Mouse (Mus musculus) left cerebral cortex, postnatal 25 days (tissue): ENCODE results near the gene Tmem156. TPM values are rescaled to one million over a fixed set of nuclear protein-coding genes. Genes with fewer than 3 reads are reported as not detected.

ENCODE experiments used
- DNase-seq, 2 experiments: peaks; one replicate each; pipeline ENCODE4 v3.0.0; 2022; ENCODE audit warnings: low spot score in 2 of 2, mixed read lengths in 1 of 2
- intact Hi-C: fragments of 180-260 bp; cut with DNase I; formaldehyde crosslinking; loops from one replicate; pipeline ENCODE4 v1.15.1; 2025
- total RNA-seq, 2 experiments: library from RNA; stranded (reverse); gene quantifications; 2 replicates each; pipeline ENCODE4 v1.2.3; 2021

Tmem156 gene
- total RNA-seq, 2 experiments from 2014 or later = 0.46 to 0.71 TPM

DNA sequence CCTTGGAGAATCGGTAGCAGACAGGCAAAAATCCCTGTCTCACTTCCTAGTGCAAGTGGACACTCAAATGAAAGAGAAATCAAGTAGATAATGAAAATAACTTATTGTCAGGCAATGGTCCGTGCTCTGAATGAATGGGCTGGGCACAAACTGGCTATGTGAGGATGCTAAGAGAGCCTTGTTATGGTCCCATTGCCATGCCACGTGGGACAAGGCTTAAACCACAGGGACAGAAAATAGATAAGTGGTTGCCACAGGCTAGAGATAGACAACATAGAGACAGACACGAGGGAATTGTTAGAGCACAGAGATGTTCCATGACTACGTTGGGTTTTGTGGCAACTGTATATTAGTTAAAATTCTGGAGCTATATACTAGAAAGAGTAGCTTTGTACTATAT lies 9.3 kb upstream of the Tmem156 start:
- intact Hi-C loops = no loop called here
- DNase-seq = no peak

GRCm38 (mm10) chr5:65100002-65100401 lies 8.1 kb upstream of the Tmem156 start:
- intact Hi-C loops = no loop called here
- DNase-seq = no peak

GRCm38 (mm10) chr5:65097457-65097856 lies 5.5 kb upstream of the Tmem156 start:
- DNase-seq = no peak
- intact Hi-C loops = no loop called here

DNA sequence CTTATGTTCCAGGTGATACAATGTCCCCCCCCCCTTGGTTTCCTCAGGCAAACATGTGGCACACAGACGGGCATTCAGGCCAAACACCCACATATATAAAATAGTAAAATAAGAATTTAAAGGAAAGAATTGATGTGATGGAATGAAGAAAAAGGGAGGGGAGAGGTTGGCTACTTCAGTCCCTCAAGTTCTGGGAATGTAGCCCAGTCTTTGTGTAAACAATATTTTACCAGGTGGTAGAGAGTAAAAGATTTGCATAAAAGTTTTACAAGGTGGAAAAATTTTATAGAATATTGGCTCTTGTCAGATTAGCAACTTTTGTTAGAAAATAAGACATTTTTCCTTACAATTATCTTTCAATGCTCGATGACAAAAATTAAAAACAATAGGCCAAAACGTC lies 4.9 kb upstream of the Tmem156 start:
- no peak for DNase-seq
- intact Hi-C loops = no loop called here

GRCm38 (mm10) chr5:65096082-65096481 lies 4.2 kb upstream of the Tmem156 start:
- intact Hi-C loops = no loop called here
- DNase-seq = no peak

- intact Hi-C loops = no loop called here
- DNase-seq = no peak
Observed at GRCm38 (mm10) chr5:65094902-65095545, 3.1 kb upstream of the Tmem156 start.

DNA sequence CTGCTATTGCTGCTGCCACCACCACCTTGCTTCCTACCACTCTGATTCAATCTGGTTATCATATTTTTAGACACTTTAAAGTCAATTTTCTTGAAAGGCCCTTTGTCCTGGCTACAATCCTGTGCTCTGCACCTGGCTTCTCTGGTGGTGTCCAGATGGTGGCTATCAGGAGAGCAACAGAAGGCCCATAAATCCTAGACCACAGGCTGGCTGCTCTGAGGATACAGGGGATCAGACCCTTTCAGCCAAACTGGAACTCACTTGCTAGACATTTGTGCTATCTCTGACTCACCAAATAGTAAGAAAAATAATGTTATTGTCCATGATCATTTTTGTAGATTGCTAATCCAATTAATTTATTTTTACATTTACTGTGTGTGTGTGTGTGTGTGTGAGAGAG lies 1.8 kb upstream of the Tmem156 start:
- intact Hi-C loops = no loop called here
- no peak for DNase-seq

- no peak for DNase-seq
Observed at GRCm38 (mm10) chr5:65091184-65091858, 611 bp downstream of the Tmem156 start.

GRCm38 (mm10) chr5:65089707-65090106 lies 2.2 kb downstream of the Tmem156 start:
- DNase-seq = no peak
- intact Hi-C loops = no loop called here

More at GRCm38 (mm10) chr5:65091184-65091858, 611 bp downstream of the Tmem156 start:
- intact Hi-C loops = no loop called here

GRCm38 (mm10) chr5:65086522-65086921 lies 5.4 kb downstream of the Tmem156 start:
- intact Hi-C loops = no loop called here
- no peak for DNase-seq

DNA sequence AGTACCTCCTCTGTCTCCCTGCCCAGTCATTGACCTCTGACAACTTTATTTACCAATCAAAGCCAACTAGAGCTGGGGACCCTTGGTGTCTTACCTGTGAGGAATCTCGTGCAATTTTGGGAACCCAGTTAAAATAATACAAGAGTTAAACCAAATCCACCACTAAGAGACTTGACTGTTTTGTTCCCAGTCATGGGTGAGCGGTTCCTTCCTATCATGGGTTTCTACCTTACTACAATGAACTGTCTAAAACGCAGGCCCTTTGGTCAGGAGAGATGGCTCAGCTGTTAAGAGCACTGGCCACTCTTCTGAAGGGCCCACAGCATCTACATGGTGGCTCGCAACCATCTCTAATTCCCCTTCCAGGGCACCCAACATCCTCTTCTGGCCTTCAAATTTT lies 10.1 kb downstream of the Tmem156 start:
- intact Hi-C loops = no loop called here
- no peak for DNase-seq

DNA sequence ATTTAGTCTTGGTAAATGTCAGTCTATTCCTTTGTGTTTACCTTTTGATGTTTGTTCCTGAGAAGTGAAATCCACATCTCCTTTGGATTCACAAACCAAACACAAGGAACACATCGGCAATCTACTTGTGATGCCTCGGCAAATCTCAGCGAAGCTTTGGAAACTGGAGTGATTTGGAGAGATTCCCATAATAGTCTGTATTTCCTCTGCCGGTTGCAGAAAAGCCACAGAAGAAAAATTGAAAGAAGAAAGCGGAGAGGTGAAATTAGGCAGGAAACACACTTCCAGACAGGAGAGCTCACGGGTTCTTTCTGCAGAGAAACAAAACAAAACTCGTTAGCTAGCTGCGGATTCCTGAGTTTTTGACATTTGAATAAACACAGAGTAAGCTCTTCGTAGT lies 12.1 kb downstream of the Tmem156 start:
- intact Hi-C loops = no loop called here
- DNase-seq = peak; percentile 63 to 69

DNA sequence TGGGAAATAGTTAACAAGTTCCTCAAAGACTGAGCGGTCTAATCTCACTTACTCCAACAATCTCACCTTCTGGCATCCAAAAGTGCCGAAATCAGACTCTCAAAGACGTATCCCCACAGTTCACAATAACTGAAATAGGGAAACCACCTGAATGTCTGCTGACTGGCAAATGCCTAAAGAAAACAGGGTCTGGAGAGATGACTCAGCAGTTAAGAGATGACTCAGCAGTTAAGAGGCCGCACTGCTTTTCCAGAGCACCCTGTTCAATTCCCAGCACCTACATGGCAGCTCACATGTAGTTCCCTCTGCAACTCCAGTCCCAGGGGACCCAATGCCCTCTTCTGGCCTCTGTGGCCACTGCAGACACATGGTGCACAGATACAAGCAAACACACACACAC lies 13.9 kb downstream of the Tmem156 start:
- intact Hi-C loops = no loop called here
- no peak for DNase-seq

GRCm38 (mm10) chr5:65076748-65077147 lies 15.2 kb downstream of the Tmem156 start:
- DNase-seq = no peak
- intact Hi-C loops = no loop called here

DNA sequence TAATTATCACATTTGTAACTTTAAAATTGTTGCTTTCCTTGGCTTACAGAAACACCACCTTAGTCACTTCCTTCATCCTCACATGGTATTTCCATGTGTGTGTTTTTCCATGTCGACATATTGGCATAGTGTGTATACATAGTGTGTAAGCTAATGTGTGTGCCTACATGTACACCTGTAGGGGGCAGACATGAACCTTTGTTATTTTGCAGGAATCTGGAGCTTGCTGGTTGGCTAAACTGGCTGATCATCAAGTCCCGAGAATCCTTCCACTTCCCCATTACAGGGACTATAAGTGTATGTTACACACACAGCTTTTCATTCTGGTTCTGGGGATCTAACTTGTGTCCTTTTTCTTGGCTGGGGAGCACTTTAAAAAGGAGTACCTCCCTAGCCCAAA lies 15.8 kb downstream of the Tmem156 start:
- no peak for DNase-seq
- intact Hi-C loops = no loop called here

DNA sequence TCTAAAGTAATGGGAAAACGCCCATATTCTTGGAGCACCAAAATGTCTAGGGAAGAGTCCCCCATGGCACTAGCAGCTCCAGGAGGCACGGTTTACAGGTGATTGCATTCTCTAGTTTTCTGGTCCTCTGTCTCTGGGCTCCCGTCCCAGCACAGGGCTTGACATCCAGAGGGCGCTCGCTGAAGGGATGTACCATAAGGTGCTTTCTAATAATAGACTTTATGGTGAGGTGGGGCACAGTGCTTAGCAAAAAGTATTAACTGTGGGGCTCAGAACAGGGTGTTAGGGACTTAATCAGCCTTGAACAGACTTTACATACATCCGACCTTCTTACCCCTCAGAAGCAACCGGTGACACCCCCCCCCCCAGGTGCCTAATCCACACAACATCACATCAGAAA lies 17.2 kb downstream of the Tmem156 start:
- no peak for DNase-seq
- intact Hi-C loops = no loop called here

- no peak for DNase-seq
- intact Hi-C loops = no loop called here
Observed at GRCm38 (mm10) chr5:65073247-65073646, 18.7 kb downstream of the Tmem156 start.

GRCm38 (mm10) chr5:65071689-65072118 lies 20.2 kb downstream of the Tmem156 start:
- intact Hi-C loops = no loop called here
- DNase-seq = peak in 1 of 2 experiments; percentile 14

- no peak for DNase-seq
- intact Hi-C loops = no loop called here
Observed at GRCm38 (mm10) chr5:65069872-65070271, 22.1 kb downstream of the Tmem156 start.

DNA sequence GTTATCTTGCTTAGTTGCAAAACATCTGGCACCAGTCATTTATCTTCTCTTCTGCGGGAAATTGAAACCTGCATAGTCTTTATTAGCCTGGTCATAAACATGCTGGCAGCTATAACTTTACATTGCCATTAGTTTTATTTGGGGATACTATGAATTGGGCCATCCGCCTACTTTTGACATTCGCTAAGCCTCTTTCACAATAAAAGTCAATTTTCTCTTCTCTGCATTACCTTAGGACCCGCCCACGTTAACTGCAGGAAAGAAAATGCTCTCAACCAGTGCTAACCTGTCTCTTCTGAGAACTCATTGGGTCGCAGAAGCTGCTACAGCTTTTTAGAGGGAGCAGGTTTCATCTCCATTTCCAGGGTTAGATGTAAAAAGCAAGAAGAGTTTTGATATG lies 23.8 kb downstream of the Tmem156 start:
- DNase-seq = no peak
- intact Hi-C loops = no loop called here

DNA sequence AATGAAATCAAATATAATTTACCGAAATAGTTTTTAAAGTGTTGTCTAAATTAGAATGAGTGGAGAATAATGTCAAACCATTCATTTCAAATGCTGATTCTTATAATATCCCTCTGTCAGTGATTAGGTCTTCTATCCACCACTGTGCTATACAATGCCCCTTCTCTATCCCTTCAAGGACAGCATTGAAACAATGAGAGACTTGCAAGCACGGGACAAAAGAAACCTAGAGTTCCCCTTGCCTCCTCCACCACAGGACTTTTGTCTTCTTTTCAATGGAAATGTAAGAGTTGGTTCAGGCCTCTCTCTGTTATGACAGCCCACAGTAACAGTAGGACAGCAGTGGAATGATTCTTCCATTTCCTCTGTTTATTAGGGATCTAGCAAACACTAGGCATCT lies 28.7 kb downstream of the Tmem156 start:
- intact Hi-C loops = no loop called here
- DNase-seq = no peak

GRCm38 (mm10) chr5:65062236-65062635 lies 29.7 kb downstream of the Tmem156 start:
- intact Hi-C loops = no loop called here
- DNase-seq = no peak
